Mouse (Mus musculus) heart, embryonic 14.5 days (tissue): ENCODE data around the gene Ms4a8a. TPM values are rescaled to one million over a fixed set of nuclear protein-coding genes. Genes with fewer than 3 reads are reported as not detected.

Source experiments
- ATAC-seq: fragments of 200-750 bp; cut with Nextera tagmentation; 2 replicates; pipeline ENCODE4 v1.8.0; 2017; ENCODE audit warnings: low read depth, moderate TSS enrichment; ENCODE audit not compliant: insufficient number of reproducible peaks, insufficient read depth, low FRiP score
- H3K27ac ChIP-seq, 2 experiments: fragments of 200-500 bp in 1 of 2; fragments of 300-500 bp in 1 of 2; sonication (generic) in 1 of 2; replicated peaks in 1 of 2; 2 replicates each; pipeline ENCODE4 v1.5.1; 2012 to 2014; ENCODE audit warnings: low read depth in 2 of 2, low read length in 2 of 2, control low read depth in 1 of 2, mild to moderate bottlenecking in 1 of 2, mixed read lengths in 1 of 2; ENCODE audit not compliant: control insufficient read depth in 1 of 2, insufficient read depth in 1 of 2
- H3K27me3 ChIP-seq: fragments of 300-500 bp; sonication (generic); 2 replicates; pipeline ENCODE4 v1.6.1; 2014; ENCODE audit warnings: mild to moderate bottlenecking, low read length, control low read depth; ENCODE audit not compliant: control insufficient read depth, insufficient read depth
- H3K36me3 ChIP-seq: fragments of 300-500 bp; sonication (generic); 2 replicates; pipeline ENCODE4 v1.6.1; 2014; ENCODE audit warnings: mild to moderate bottlenecking, control low read depth, low read length, mixed read lengths; ENCODE audit not compliant: control insufficient read depth, insufficient read depth
- H3K4me1 ChIP-seq, 2 experiments: fragments of 200-500 bp in 1 of 2; fragments of 300-500 bp in 1 of 2; sonication (generic) in 1 of 2; 2 replicates each; pipeline ENCODE4 v1.6.1; 2012 to 2014; ENCODE audit warnings: low read length in 2 of 2, control low read depth in 1 of 2, mixed read lengths in 1 of 2; ENCODE audit not compliant: control insufficient read depth in 2 of 2, insufficient read depth in 2 of 2
- H3K4me2 ChIP-seq: fragments of 300-500 bp; sonication (generic); 2 replicates; pipeline ENCODE4 v1.6.1; 2014; ENCODE audit warnings: mild to moderate bottlenecking, low read length
- H3K4me3 ChIP-seq, 2 experiments: fragments of 200-500 bp in 1 of 2; fragments of 300-500 bp in 1 of 2; sonication (generic) in 1 of 2; 2 replicates each; pipeline ENCODE4 v1.5.1; 2012 to 2014; ENCODE audit warnings: low read length in 2 of 2, mild to moderate bottlenecking in 2 of 2, control low read depth in 1 of 2, low read depth in 1 of 2, moderate library complexity in 1 of 2; ENCODE audit not compliant: control insufficient read depth in 1 of 2, insufficient read depth in 1 of 2
- H3K9ac ChIP-seq: fragments of 300-500 bp; sonication (generic); 2 replicates; pipeline ENCODE4 v1.6.1; 2014; ENCODE audit warnings: mild to moderate bottlenecking, low read length
- H3K9me3 ChIP-seq: fragments of 300-500 bp; sonication (generic); 2 replicates; pipeline ENCODE4 v1.6.1; 2016; ENCODE audit warnings: low read length, control low read depth; ENCODE audit not compliant: control insufficient read depth
- WGBS: fragments of 180-500 bp; shearing (Covaris S2); extraction: QIAGEN DNeasy Blood & Tissue Kit; methylation state at CpG from one replicate; pipeline ENCODE4 v1.1.7; 2014; 5-methylcytosine and 5-hydroxymethylcytosine counted together
- polyA plus RNA-seq: library from polyadenylated mRNA; unstranded; fragments of >200 nt; fragmentation: Nextera tagmentation; extraction: Ambion mirVana; gene quantifications from 2 replicates; pipeline ENCODE4 v1.2.1, GENCODE M21; 2014

Ms4a8a gene
- polyA plus RNA-seq, 1 experiment from 2014 or later: not detected

DNA sequence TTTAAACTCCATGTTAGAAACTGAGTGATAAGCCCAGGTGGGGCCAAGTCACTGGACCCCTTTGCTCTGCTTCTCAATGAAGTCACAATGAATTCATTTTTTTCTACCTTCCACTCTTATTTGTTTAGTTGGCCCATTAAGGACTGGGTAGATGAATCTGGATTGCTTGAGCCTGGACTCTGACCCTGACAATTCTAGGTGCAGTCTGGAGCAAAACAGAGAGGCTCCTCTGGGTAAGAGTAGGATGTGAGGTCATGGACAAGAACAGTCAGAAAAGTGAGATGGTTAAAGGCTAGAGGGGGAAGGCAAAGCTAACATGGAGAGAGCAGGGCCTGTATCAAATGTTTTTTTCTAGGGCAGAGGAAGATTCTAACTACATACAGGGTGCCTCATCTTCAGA lies 31.5 kb downstream of the Ms4a8a start:
- Histone ChIP-seq H3K9ac (no peak overlapping the region), H3K27ac (no peak overlapping the region), H3K36me3 (no peaks in the 10 kb centered on the region), H3K4me2 (no peak overlapping the region), H3K9me3 (no peaks in the 10 kb centered on the region), H3K4me1 (no peaks in the 10 kb centered on the region), H3K27me3 (no peaks in the 10 kb centered on the region), H3K4me3 (no peak overlapping the region)
- ATAC-seq: no peak

GRCm38 (mm10) chr19:11048503-11048902 lies 32.4 kb downstream of the Ms4a8a start:
- WGBS: 88% methylated on average over 1 of the region's 1 CpGs
- Histone ChIP-seq H3K27me3 (no peaks in the 10 kb centered on the region), H3K4me3 (no peak overlapping the region), H3K27ac (no peak overlapping the region), H3K4me1 (no peaks in the 10 kb centered on the region), H3K9ac (no peak overlapping the region), H3K36me3 (no peaks in the 10 kb centered on the region), H3K9me3 (no peaks in the 10 kb centered on the region), H3K4me2 (no peak overlapping the region)
- no peak for ATAC-seq

GRCm38 (mm10) chr19:11048009-11048408 lies 32.9 kb downstream of the Ms4a8a start:
- H3K4me2 ChIP-seq: no peak overlapping the region
- H3K27ac ChIP-seq: no peak overlapping the region
- 66% methylated on average over 6 of the region's 6 CpGs for WGBS
- H3K4me1 ChIP-seq: no peaks in the 10 kb centered on the region
- no peaks in the 10 kb centered on the region for H3K27me3 ChIP-seq
- no peak overlapping the region for H3K9ac ChIP-seq
- H3K36me3 ChIP-seq: no peaks in the 10 kb centered on the region
- ATAC-seq: no peak
- H3K4me3 ChIP-seq: no peak overlapping the region
- no peaks in the 10 kb centered on the region for H3K9me3 ChIP-seq

DNA sequence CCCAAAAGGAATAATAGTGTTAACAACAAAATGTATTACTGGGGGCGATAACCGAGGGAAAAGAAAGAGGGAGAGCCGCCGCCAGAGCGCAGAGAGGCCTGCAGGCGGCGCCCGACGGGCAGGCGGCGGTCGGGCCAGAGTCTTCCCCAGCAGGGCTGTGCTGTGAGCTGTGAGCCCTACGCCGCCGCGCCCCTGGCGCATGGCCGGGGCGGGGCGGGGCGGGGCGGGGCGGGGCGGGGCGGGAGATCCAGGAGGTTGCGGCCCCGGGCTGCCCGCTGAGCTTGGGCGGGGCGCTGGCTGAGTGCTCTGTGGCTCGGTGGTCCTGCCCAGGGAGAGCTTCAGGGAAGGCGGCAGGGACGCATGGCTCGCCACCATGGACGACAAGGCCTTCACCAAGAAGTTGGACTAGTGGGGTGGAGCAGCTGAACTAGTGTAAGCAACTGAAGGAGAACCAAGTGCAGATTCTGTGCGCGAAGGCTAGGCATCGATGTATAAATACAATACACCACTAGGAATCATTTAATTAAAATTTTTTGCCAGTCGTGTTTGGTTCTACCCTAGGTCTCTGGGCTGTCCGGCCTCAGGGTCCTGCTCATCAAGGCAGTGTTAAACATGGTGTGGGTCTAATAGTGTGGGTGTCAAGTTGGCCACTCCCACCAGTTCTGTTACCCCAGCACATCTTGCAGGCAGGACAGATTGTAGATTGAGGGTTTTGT lies 35.7 kb downstream of the Ms4a8a start:
- Histone ChIP-seq H3K9me3 (no peaks in the 10 kb centered on the region), H3K4me1 (no peaks in the 10 kb centered on the region), H3K9ac (peak overlapping the region; percentile 44), H3K4me3 (peak overlapping the region; percentile 23 to 30), H3K36me3 (no peaks in the 10 kb centered on the region), H3K27ac (no peak overlapping the region), H3K27me3 (no peaks in the 10 kb centered on the region), H3K4me2 (peak overlapping the region; percentile 61)
- 7% methylated on average over 34 of the region's 40 CpGs for WGBS
- peak; percentile 94 for ATAC-seq

DNA sequence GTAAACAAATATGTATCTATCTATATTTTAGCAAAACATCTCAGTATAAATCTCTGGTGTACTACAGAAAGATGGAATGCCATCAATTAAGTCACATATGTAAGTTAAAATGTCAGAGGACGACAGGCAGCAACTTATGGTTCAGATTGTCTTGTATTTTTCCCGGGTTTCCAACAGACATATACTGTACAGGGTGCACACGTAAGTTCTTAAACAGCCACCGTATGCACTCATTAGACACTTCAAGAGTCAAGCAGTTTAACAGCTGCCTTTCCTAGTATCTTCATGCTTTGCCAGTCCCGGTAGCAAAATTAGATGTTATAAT lies 36.3 kb downstream of the Ms4a8a start:
- Histone ChIP-seq H3K27ac (no peak overlapping the region), H3K36me3 (no peaks in the 10 kb centered on the region), H3K4me3 (peak overlapping the region; percentile 23 to 30), H3K9me3 (no peaks in the 10 kb centered on the region), H3K27me3 (no peaks in the 10 kb centered on the region), H3K4me2 (peak overlapping the region; percentile 61), H3K9ac (peak overlapping the region; percentile 44), H3K4me1 (no peaks in the 10 kb centered on the region)
- WGBS: 24% methylated on average over 5 of the region's 5 CpGs
- no peak for ATAC-seq

DNA sequence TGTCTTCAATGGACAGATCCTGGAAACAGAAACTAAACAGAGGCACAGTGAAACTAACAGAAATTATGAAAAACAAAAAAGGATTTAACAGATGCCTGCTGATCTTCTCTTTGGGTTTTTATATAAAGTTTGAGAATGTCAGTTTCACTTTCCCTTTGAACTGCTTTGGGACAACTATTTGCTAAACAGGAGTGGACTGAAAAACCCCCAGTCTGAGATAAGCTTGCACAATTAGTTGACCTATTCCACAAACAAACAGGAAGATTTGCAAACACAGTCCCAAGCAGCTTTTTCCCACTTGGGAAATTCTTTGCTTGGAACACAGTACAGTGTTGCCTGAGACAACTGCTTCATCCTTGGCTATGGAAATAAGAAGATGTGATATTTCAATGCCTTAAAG lies 43.3 kb downstream of the Ms4a8a start:
- H3K9ac ChIP-seq: no peak overlapping the region
- H3K27ac ChIP-seq: no peak overlapping the region
- no peaks in the 10 kb centered on the region for H3K36me3 ChIP-seq
- no peak for ATAC-seq
- no peaks in the 10 kb centered on the region for H3K9me3 ChIP-seq
- no peak overlapping the region for H3K4me2 ChIP-seq
- H3K27me3 ChIP-seq: no peaks in the 10 kb centered on the region
- H3K4me1 ChIP-seq: no peaks in the 10 kb centered on the region
- no peak overlapping the region for H3K4me3 ChIP-seq

GRCm38 (mm10) chr19:11022382-11022781 lies 58.5 kb downstream of the Ms4a8a start:
- Histone ChIP-seq H3K9me3 (no peaks in the 10 kb centered on the region), H3K4me2 (no peak overlapping the region), H3K27me3 (no peaks in the 10 kb centered on the region), H3K27ac (no peak overlapping the region), H3K9ac (no peak overlapping the region), H3K4me3 (no peak overlapping the region), H3K4me1 (no peaks in the 10 kb centered on the region), H3K36me3 (no peaks in the 10 kb centered on the region)
- no peak for ATAC-seq

GRCm38 (mm10) chr19:11017891-11018290 lies 63.0 kb downstream of the Ms4a8a start, which contains the start of gene Ms4a18:
Ms4a18 (minus strand) TSS chr19:11018031.
- Histone ChIP-seq H3K36me3 (no peaks in the 10 kb centered on the region), H3K9me3 (no peaks in the 10 kb centered on the region), H3K27me3 (no peaks in the 10 kb centered on the region), H3K27ac (no peak within 1 kb of the TSS), H3K4me2 (no peak within 1 kb of the TSS), H3K9ac (no peak within 1 kb of the TSS), H3K4me3 (no peak within 1 kb of the TSS), H3K4me1 (no peaks in the 10 kb centered on the region)
- ATAC-seq: no peak
- 77% methylated on average over 3 of the region's 3 CpGs for WGBS
